In the genomic region with DNA sequence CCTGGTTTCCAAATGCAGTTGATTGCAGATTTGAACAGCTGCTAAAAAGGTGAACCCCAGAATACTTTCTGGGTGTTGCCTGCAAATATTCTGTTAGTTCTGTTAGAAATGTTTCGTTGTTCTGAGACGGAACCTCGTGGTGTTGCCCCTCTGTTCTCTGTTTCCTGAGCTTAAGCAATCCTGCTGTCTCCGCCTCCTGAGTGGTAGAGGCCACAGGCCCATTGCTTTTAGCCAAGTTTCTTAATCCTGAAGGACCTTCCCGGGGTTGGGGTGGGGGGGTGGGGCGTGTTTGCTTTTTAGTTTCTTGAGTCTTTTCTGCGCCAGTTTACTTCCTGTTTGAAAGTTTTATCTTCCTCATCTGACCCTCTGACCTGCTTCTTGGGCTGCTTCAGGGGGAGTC, we compare ENCODE assay signal across 15 mouse cellular contexts. TPM values are rescaled to one million over a fixed set of nuclear protein-coding genes. Genes with fewer than 3 reads are reported as not detected.
DNase-seq lines count a peak whose midpoint lies in the region; ATAC-seq and TF ChIP-seq lines count a peak whose summit lies in the region.
"Had no signal": no experiment of that assay in that cellular context is flagged by ENCODE, and none has a peak within 500 bp of the region (broad histone marks: within the 10 kb centered on the region; RNA-seq: fewer than 3 reads in every experiment).

No protein-coding gene starts in this region.

- no peaks in the 10 kb centered on the region for H3K9me3 ChIP-seq in heart, embryonic 15.5 days (replicated peaks)
- H3K9me3 ChIP-seq in liver, embryonic 16.5 days (replicated peaks; ENCODE audit: control insufficient read depth, low read length), result no peaks in the 10 kb centered on the region
- H3K9me3 ChIP-seq: embryonic facial prominence, embryonic 15.5 days; limb, embryonic 10.5 days; neural tube, embryonic 12.5 days had no signal

- H3K36me3 ChIP-seq in heart, embryonic 15.5 days, result no peaks in the 10 kb centered on the region
- no peaks in the 10 kb centered on the region for H3K36me3 ChIP-seq in liver, embryonic 16.5 days (ENCODE audit: control insufficient read depth, insufficient read depth)
- H3K36me3 ChIP-seq: embryonic facial prominence, embryonic 15.5 days; limb, embryonic 10.5 days; neural tube, embryonic 12.5 days had no signal

- DNase-seq in heart, adult 9 months (ENCODE audit: low spot score in 2 of 2), result no peak
- DNase-seq in urinary bladder, postnatal 25 days (ENCODE audit: low spot score), result no peak
- DNase-seq in gastrocnemius, postnatal 4 days (ENCODE audit: low spot score in 2 of 2), result no peak
- no peak for DNase-seq in cerebellum, postnatal 10 days
- DNase-seq: cerebellum, postnatal 36 days had no signal

- no peak for ATAC-seq in heart, embryonic 15.5 days (replicated peaks; ENCODE audit: insufficient number of reproducible peaks, insufficient read depth, low FRiP score, low read depth)
- ATAC-seq in liver, embryonic 16.5 days (ENCODE audit: low read depth), result no peak
- peak; percentile 75 for ATAC-seq in megakaryocyte progenitor cell, adult 5-6 weeks (replicated peaks; ENCODE audit: poor library complexity)
- ATAC-seq: hindbrain, postnatal 0 days had no signal

- no peak overlapping the region for H3K4me2 ChIP-seq in heart, embryonic 15.5 days
- H3K4me2 ChIP-seq in liver, embryonic 16.5 days (ENCODE audit: low read depth, low read length), result no peak overlapping the region
- H3K4me2 ChIP-seq: embryonic facial prominence, embryonic 15.5 days; neural tube, embryonic 12.5 days had no signal

- H3K4me3 ChIP-seq in heart, embryonic 15.5 days, result no peak overlapping the region
- no peak overlapping the region for H3K4me3 ChIP-seq in bone marrow, adult 2 months (replicated peaks; ENCODE audit: control insufficient read depth, low read depth, low read length)
- no peak overlapping the region for H3K4me3 ChIP-seq in liver, embryonic 16.5 days (ENCODE audit: low read depth, low read length)
- H3K4me3 ChIP-seq: embryonic facial prominence, embryonic 15.5 days; heart, adult 2 months; limb, embryonic 10.5 days; neural tube, embryonic 12.5 days had no signal

- no peak for TF ChIP-seq CTCF in bone marrow, adult 2 months (IDR thresholded peaks at IDR 0.05; ENCODE audit: control insufficient read depth, insufficient read depth, low read length)

- H3K4me1 ChIP-seq in heart, embryonic 15.5 days (replicated peaks), result peaks cover 32% of the 10 kb centered on the region
- H3K4me1 ChIP-seq in bone marrow, adult 2 months (ENCODE audit: control insufficient read depth, insufficient read depth, low read length), result peaks cover 9% of the 10 kb centered on the region; the same call in 1 of the 2 replicates
- peaks cover 12% of the 10 kb centered on the region for H3K4me1 ChIP-seq in liver, embryonic 16.5 days (ENCODE audit: control insufficient read depth, low read depth, low read length)
- H3K4me1 ChIP-seq: neural tube, embryonic 12.5 days had no signal

- H3K27me3 ChIP-seq in heart, embryonic 15.5 days, result no peaks in the 10 kb centered on the region
- H3K27me3 ChIP-seq in liver, embryonic 16.5 days (ENCODE audit: control insufficient read depth, insufficient read depth, low read depth, low read length), result no peaks in the 10 kb centered on the region; the same call in 1 of the 2 replicates
- H3K27me3 ChIP-seq: embryonic facial prominence, embryonic 15.5 days; neural tube, embryonic 12.5 days had no signal

- TF ChIP-seq POLR2A in bone marrow, adult 2 months (IDR thresholded peaks at IDR 0.05; ENCODE audit: borderline replicate concordance, control insufficient read depth, low read depth, low read length), result no peak

- WGBS in heart, embryonic 15.5 days, result 66% methylated on average over 7 of the region's 7 CpGs
- 12% methylated on average over 7 of the region's 7 CpGs for WGBS in bone marrow, adult 2 months
- 23% methylated on average over 7 of the region's 7 CpGs for WGBS in liver, embryonic 16.5 days (ENCODE audit: insufficient replicate concordance)

- no peak overlapping the region for H3K9ac ChIP-seq in heart, embryonic 15.5 days
- H3K9ac ChIP-seq in liver, embryonic 16.5 days (ENCODE audit: low read depth, low read length), result no peak overlapping the region
- H3K9ac ChIP-seq: embryonic facial prominence, embryonic 15.5 days; neural tube, embryonic 12.5 days had no signal

- peak overlapping the region; percentile 13; the same call in 1 of the 2 replicates for H3K27ac ChIP-seq in heart, embryonic 15.5 days
- peak overlapping the region; percentile 92 for H3K27ac ChIP-seq in bone marrow, adult 2 months (ENCODE audit: control insufficient read depth, insufficient read depth, low read depth, low read length, poor library complexity)
- H3K27ac ChIP-seq in liver, embryonic 16.5 days (ENCODE audit: low read length), result peak overlapping the region; percentile 73
- H3K27ac ChIP-seq: embryonic facial prominence, embryonic 15.5 days; heart, adult 2 months; hindbrain, postnatal 0 days; kidney, postnatal 0 days; limb, embryonic 10.5 days; neural tube, embryonic 12.5 days had no signal

RNA-seq across cellular contexts. Expression of gene Tmed10, which starts 19.3 kb away (rescaled TPM):
- polyA plus RNA-seq in heart, embryonic 15.5 days (2015; fragmentation: Nextera tagmentation; extraction: Ambion mirVana), result 240 and 248 TPM in 2 replicates
- polyA plus RNA-seq in bone marrow, adult 2 months (2011; ENCODE audit: insufficient read depth, insufficient read length, low replicate concordance, missing spikeins), result 39.8 and 59.6 TPM in 2 replicates
- 158 and 165 TPM in 2 replicates for polyA plus RNA-seq in liver, embryonic 16.5 days (2015; fragmentation: Nextera tagmentation; extraction: Ambion mirVana)
- total RNA-seq in megakaryocyte progenitor cell, adult 5-6 weeks (2015), result 327 and 328 TPM in 2 replicates
- 142 and 176 TPM in 2 replicates for total RNA-seq in megakaryocyte progenitor cell, adult 5-6 weeks (2017)
- total RNA-seq in gastrocnemius, postnatal 4 days (2021), result 100 to 1,000 TPM; 190 to 191 TPM

RNA-seq across cellular contexts. Expression of gene Nek9, which starts 54.8 kb away (rescaled TPM):
- 16.4 and 21.3 TPM in 2 replicates for polyA plus RNA-seq in heart, embryonic 15.5 days (2015; fragmentation: Nextera tagmentation; extraction: Ambion mirVana)
- polyA plus RNA-seq in bone marrow, adult 2 months (2011; ENCODE audit: insufficient read depth, insufficient read length, low replicate concordance, missing spikeins), result 14.2 and 25.4 TPM in 2 replicates
- 5.4 and 6.9 TPM in 2 replicates for polyA plus RNA-seq in liver, embryonic 16.5 days (2015; fragmentation: Nextera tagmentation; extraction: Ambion mirVana)
- 34.0 and 36.1 TPM in 2 replicates for total RNA-seq in megakaryocyte progenitor cell, adult 5-6 weeks (2015)
- total RNA-seq in megakaryocyte progenitor cell, adult 5-6 weeks (2017), result 20.4 and 23.6 TPM in 2 replicates
- total RNA-seq in gastrocnemius, postnatal 4 days (2021), result 10 to 100 TPM; 59.6 to 60.9 TPM

Comparison
In these comparisons a context has a peak if more than half of its experiments do, and no peak if none do; other contexts are left out.
1. H3K27ac ChIP-seq: peak in every context shown above with its lines; median percentile 92 in bone marrow, adult 2 months; 73 in liver, embryonic 16.5 days; 13 in heart, embryonic 15.5 days.